Mouse (Mus musculus): Measurements from ENCODE around the gene Mrpl1. TPM values are rescaled to one million over a fixed set of nuclear protein-coding genes. Genes with fewer than 3 reads are reported as not detected.

Mrpl1 gene
- total RNA-seq, 1 experiment = 27.9 TPM

DNA sequence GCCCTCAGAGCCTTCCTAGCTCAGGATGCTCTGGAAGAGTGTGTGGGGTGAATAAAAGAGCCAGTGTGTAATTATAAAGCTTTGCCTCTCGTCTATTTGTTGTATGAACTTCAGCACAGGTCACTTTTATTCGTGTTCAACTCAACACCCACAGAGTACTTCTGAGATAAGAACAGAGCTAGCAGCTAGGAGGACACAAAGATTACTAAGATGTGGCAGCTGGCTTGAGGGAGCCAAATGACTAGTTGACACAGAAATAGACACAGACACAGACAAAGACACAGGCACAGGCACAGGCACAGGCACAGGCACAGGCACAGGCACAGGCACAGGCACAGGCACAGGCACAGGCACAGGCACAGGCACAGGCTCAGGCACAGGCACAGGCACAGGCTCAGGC lies 25.3 kb upstream of the Mrpl1 start:
- TF ChIP-seq CHD2 (IDR thresholded peaks at IDR 0.05; ENCODE audit: low read depth, low read length) (no peak), HCFC1 (IDR thresholded peaks at IDR 0.05; ENCODE audit: borderline replicate concordance, insufficient read depth, low read length) (no peak), ZC3H11A (IDR thresholded peaks at IDR 0.05; ENCODE audit: borderline replicate concordance, low read depth, low read length) (no peak), MAFK (IDR thresholded peaks at IDR 0.05; ENCODE audit: insufficient read depth, low read depth, low read length) (no peak), ZNF384 (IDR thresholded peaks at IDR 0.05; ENCODE audit: low read depth, low read length) (no peak)
- H3K9me3 ChIP-seq (ENCODE audit: control insufficient read depth, insufficient read depth, low read depth, low read length) = no peaks in the 10 kb centered on the region

GRCm38 (mm10) chr5:96189761-96190160 lies 19.5 kb upstream of the Mrpl1 start:
- DNase-seq (ENCODE audit: low read depth, low spot score) = no peak
- TF ChIP-seq HCFC1 (IDR thresholded peaks at IDR 0.05; ENCODE audit: borderline replicate concordance, insufficient read depth, low read length) = no peak
- TF ChIP-seq ZNF384 (IDR thresholded peaks at IDR 0.05; ENCODE audit: low read depth, low read length) = no peak
- TF ChIP-seq CHD2 (IDR thresholded peaks at IDR 0.05; ENCODE audit: low read depth, low read length) = no peak
- no peak for TF ChIP-seq ZC3H11A (IDR thresholded peaks at IDR 0.05; ENCODE audit: borderline replicate concordance, low read depth, low read length)
- no peak for TF ChIP-seq MAFK (IDR thresholded peaks at IDR 0.05; ENCODE audit: insufficient read depth, low read depth, low read length)
- Histone ChIP-seq H3K36me3 (ENCODE audit: control insufficient read depth, insufficient read depth, low read length, poor library complexity, severe bottlenecking) (no peaks in the 10 kb centered on the region), H3K27ac (ENCODE audit: insufficient read depth, low read depth, low read length, poor library complexity, severe bottlenecking) (no peak overlapping the region), H3K9me3 (ENCODE audit: control insufficient read depth, insufficient read depth, low read depth, low read length) (no peaks in the 10 kb centered on the region), H3K4me3 (ENCODE audit: insufficient read depth in 1 of 2, low read depth in 1 of 2, low read length in 2 of 2, poor library complexity in 1 of 2, severe bottlenecking in 1 of 2) (no peak overlapping the region), H3K4me1 (ENCODE audit: control insufficient read depth in 2 of 2, insufficient read depth in 2 of 2, low read length in 2 of 2, poor library complexity in 1 of 2) (no peaks in the 10 kb centered on the region), H3K9ac (ENCODE audit: insufficient read depth, low read depth, low read length, poor library complexity, severe bottlenecking) (no peak overlapping the region)
- in situ Hi-C loops (cut with MboI; ENCODE audit: low sequenced_read_pairs in 2 of 2, unreplicated experiment in 2 of 2) = no loop called here

More for the DNA sequence above, 25.3 kb upstream of the Mrpl1 start:
- no peak for DNase-seq (ENCODE audit: low read depth, low spot score)
- H3K4me3 ChIP-seq (ENCODE audit: insufficient read depth in 1 of 2, low read depth in 1 of 2, low read length in 2 of 2, poor library complexity in 1 of 2, severe bottlenecking in 1 of 2) = no peak overlapping the region
- in situ Hi-C loops (cut with MboI; ENCODE audit: low sequenced_read_pairs in 2 of 2, unreplicated experiment in 2 of 2) = no loop called here
- H3K27ac ChIP-seq (ENCODE audit: insufficient read depth, low read depth, low read length, poor library complexity, severe bottlenecking) = no peak overlapping the region
- H3K4me1 ChIP-seq (ENCODE audit: control insufficient read depth in 2 of 2, insufficient read depth in 2 of 2, low read length in 2 of 2, poor library complexity in 1 of 2) = no peaks in the 10 kb centered on the region
- no peaks in the 10 kb centered on the region for H3K36me3 ChIP-seq (ENCODE audit: control insufficient read depth, insufficient read depth, low read length, poor library complexity, severe bottlenecking)
- H3K9ac ChIP-seq (ENCODE audit: insufficient read depth, low read depth, low read length, poor library complexity, severe bottlenecking) = no peak overlapping the region

DNA sequence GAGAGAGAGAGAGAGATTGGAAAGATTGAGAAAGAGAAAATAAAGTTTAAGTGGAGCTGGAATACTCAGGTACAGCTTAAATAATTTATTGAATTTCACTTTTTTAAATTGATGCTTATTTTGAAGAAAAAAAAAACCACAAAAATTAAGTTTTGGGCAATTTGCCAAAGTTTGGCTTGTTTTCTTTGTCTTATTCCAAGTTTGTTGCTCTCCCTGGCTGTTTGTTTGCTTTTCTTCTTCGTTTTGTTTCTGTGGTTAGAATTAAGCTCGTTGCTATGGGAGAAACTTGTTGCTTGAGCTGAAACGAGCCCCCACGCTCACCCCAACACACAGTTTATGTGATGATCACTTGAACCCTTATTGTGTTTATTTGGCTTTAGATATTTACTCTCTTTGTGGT lies 18.0 kb upstream of the Mrpl1 start:
- in situ Hi-C loops (cut with MboI; ENCODE audit: low sequenced_read_pairs in 2 of 2, unreplicated experiment in 2 of 2) = no loop called here
- Histone ChIP-seq H3K36me3 (ENCODE audit: control insufficient read depth, insufficient read depth, low read length, poor library complexity, severe bottlenecking) (no peaks in the 10 kb centered on the region), H3K9me3 (ENCODE audit: control insufficient read depth, insufficient read depth, low read depth, low read length) (no peaks in the 10 kb centered on the region), H3K9ac (ENCODE audit: insufficient read depth, low read depth, low read length, poor library complexity, severe bottlenecking) (no peak overlapping the region), H3K4me1 (ENCODE audit: control insufficient read depth in 2 of 2, insufficient read depth in 2 of 2, low read length in 2 of 2, poor library complexity in 1 of 2) (no peaks in the 10 kb centered on the region), H3K27ac (ENCODE audit: insufficient read depth, low read depth, low read length, poor library complexity, severe bottlenecking) (no peak overlapping the region), H3K4me3 (ENCODE audit: insufficient read depth in 1 of 2, low read depth in 1 of 2, low read length in 2 of 2, poor library complexity in 1 of 2, severe bottlenecking in 1 of 2) (no peak overlapping the region)
- DNase-seq (ENCODE audit: low read depth, low spot score) = no peak
- TF ChIP-seq CHD2 (IDR thresholded peaks at IDR 0.05; ENCODE audit: low read depth, low read length) (no peak), ZC3H11A (IDR thresholded peaks at IDR 0.05; ENCODE audit: borderline replicate concordance, low read depth, low read length) (no peak), ZNF384 (IDR thresholded peaks at IDR 0.05; ENCODE audit: low read depth, low read length) (no peak), HCFC1 (IDR thresholded peaks at IDR 0.05; ENCODE audit: borderline replicate concordance, insufficient read depth, low read length) (no peak), MAFK (IDR thresholded peaks at IDR 0.05; ENCODE audit: insufficient read depth, low read depth, low read length) (no peak)

GRCm38 (mm10) chr5:96196547-96197052 lies 12.7 kb upstream of the Mrpl1 start:
- DNase-seq (ENCODE audit: low read depth, low spot score) = no peak
- Histone ChIP-seq H3K4me3 (ENCODE audit: insufficient read depth in 1 of 2, low read depth in 1 of 2, low read length in 2 of 2, poor library complexity in 1 of 2, severe bottlenecking in 1 of 2) (no peak overlapping the region), H3K9me3 (ENCODE audit: control insufficient read depth, insufficient read depth, low read depth, low read length) (no peaks in the 10 kb centered on the region), H3K9ac (ENCODE audit: insufficient read depth, low read depth, low read length, poor library complexity, severe bottlenecking) (no peak overlapping the region), H3K36me3 (ENCODE audit: control insufficient read depth, insufficient read depth, low read length, poor library complexity, severe bottlenecking) (no peaks in the 10 kb centered on the region), H3K4me1 (ENCODE audit: control insufficient read depth in 2 of 2, insufficient read depth in 2 of 2, low read length in 2 of 2, poor library complexity in 1 of 2) (no peaks in the 10 kb centered on the region), H3K27ac (ENCODE audit: insufficient read depth, low read depth, low read length, poor library complexity, severe bottlenecking) (no peak overlapping the region)
- TF ChIP-seq ZC3H11A (IDR thresholded peaks at IDR 0.05; ENCODE audit: borderline replicate concordance, low read depth, low read length) (no peak), CHD2 (IDR thresholded peaks at IDR 0.05; ENCODE audit: low read depth, low read length) (no peak), MAFK (IDR thresholded peaks at IDR 0.05; ENCODE audit: insufficient read depth, low read depth, low read length) (no peak), ZNF384 (IDR thresholded peaks at IDR 0.05; ENCODE audit: low read depth, low read length) (no peak), HCFC1 (IDR thresholded peaks at IDR 0.05; ENCODE audit: borderline replicate concordance, insufficient read depth, low read length) (no peak)
- in situ Hi-C loops (cut with MboI; ENCODE audit: low sequenced_read_pairs in 2 of 2, unreplicated experiment in 2 of 2) = no loop called here

GRCm38 (mm10) chr5:96198271-96198670 lies 11.0 kb upstream of the Mrpl1 start:
- no peak for TF ChIP-seq CHD2 (IDR thresholded peaks at IDR 0.05; ENCODE audit: low read depth, low read length)
- TF ChIP-seq ZC3H11A (IDR thresholded peaks at IDR 0.05; ENCODE audit: borderline replicate concordance, low read depth, low read length) = no peak
- no peak for TF ChIP-seq HCFC1 (IDR thresholded peaks at IDR 0.05; ENCODE audit: borderline replicate concordance, insufficient read depth, low read length)
- no peak for TF ChIP-seq MAFK (IDR thresholded peaks at IDR 0.05; ENCODE audit: insufficient read depth, low read depth, low read length)
- TF ChIP-seq ZNF384 (IDR thresholded peaks at IDR 0.05; ENCODE audit: low read depth, low read length) = no peak
- Histone ChIP-seq H3K4me1 (ENCODE audit: control insufficient read depth in 2 of 2, insufficient read depth in 2 of 2, low read length in 2 of 2, poor library complexity in 1 of 2) (no peaks in the 10 kb centered on the region), H3K9me3 (ENCODE audit: control insufficient read depth, insufficient read depth, low read depth, low read length) (no peaks in the 10 kb centered on the region), H3K9ac (ENCODE audit: insufficient read depth, low read depth, low read length, poor library complexity, severe bottlenecking) (no peak overlapping the region), H3K27ac (ENCODE audit: insufficient read depth, low read depth, low read length, poor library complexity, severe bottlenecking) (no peak overlapping the region), H3K36me3 (ENCODE audit: control insufficient read depth, insufficient read depth, low read length, poor library complexity, severe bottlenecking) (no peaks in the 10 kb centered on the region), H3K4me3 (ENCODE audit: insufficient read depth in 1 of 2, low read depth in 1 of 2, low read length in 2 of 2, poor library complexity in 1 of 2, severe bottlenecking in 1 of 2) (no peak overlapping the region)
- in situ Hi-C loops (cut with MboI; ENCODE audit: low sequenced_read_pairs in 2 of 2, unreplicated experiment in 2 of 2) = no loop called here
- DNase-seq (ENCODE audit: low read depth, low spot score) = no peak
